Mouse (Mus musculus) midbrain, embryonic 13.5 days (tissue): ENCODE measurements around the gene Map3k19. TPM values are rescaled to one million over a fixed set of nuclear protein-coding genes. Genes with fewer than 3 reads are reported as not detected.

ENCODE experiments used
- ATAC-seq: fragments of 200-750 bp; cut with Nextera tagmentation; 2 replicates; pipeline ENCODE4 v1.8.0; 2017; ENCODE audit warnings: mild to moderate bottlenecking, moderate TSS enrichment, moderate library complexity
- H3K27ac ChIP-seq: fragments of 300-500 bp; sonication (generic); 2 replicates; pipeline ENCODE4 v1.5.1; 2015; ENCODE audit warnings: inconsistent platforms, mild to moderate bottlenecking, moderate library complexity
- H3K27me3 ChIP-seq: fragments of 300-500 bp; sonication (generic); 2 replicates; pipeline ENCODE4 v1.6.1; 2015; ENCODE audit warnings: mild to moderate bottlenecking, inconsistent platforms
- H3K36me3 ChIP-seq: fragments of 300-500 bp; sonication (generic); 2 replicates; pipeline ENCODE4 v1.6.1; 2015; ENCODE audit warnings: mild to moderate bottlenecking, inconsistent platforms
- H3K4me1 ChIP-seq: fragments of 300-500 bp; sonication (generic); replicated peaks from 2 replicates; pipeline ENCODE4 v1.6.1; 2015; ENCODE audit warnings: inconsistent platforms
- H3K4me2 ChIP-seq: fragments of 300-500 bp; sonication (generic); replicated peaks from 2 replicates; pipeline ENCODE4 v1.6.1; 2015; ENCODE audit warnings: moderate library complexity, mild to moderate bottlenecking, inconsistent platforms
- H3K4me3 ChIP-seq: fragments of 300-500 bp; sonication (generic); replicated peaks from 2 replicates; pipeline ENCODE4 v1.5.1; 2015; ENCODE audit warnings: mild to moderate bottlenecking, inconsistent platforms
- H3K9ac ChIP-seq: fragments of 300-500 bp; sonication (generic); replicated peaks from 2 replicates; pipeline ENCODE4 v1.6.1; 2015; ENCODE audit warnings: mild to moderate bottlenecking, inconsistent platforms
- H3K9me3 ChIP-seq: fragments of 300-500 bp; sonication (generic); 2 replicates; pipeline ENCODE4 v1.6.1; 2016; ENCODE audit warnings: mild to moderate bottlenecking, inconsistent platforms
- WGBS: fragments of 180-500 bp; shearing (Covaris S2); methylation state at CpG from one replicate; pipeline ENCODE4 v1.1.7; 2015; 5-methylcytosine and 5-hydroxymethylcytosine counted together
- polyA plus RNA-seq: library from polyadenylated mRNA; unstranded; fragments of >200 nt; fragmentation: Nextera tagmentation; extraction: Ambion mirVana; gene quantifications from 2 replicates; pipeline ENCODE4 v1.2.1, GENCODE M21; 2015

Gene Map3k19
- polyA plus RNA-seq, 1 experiment from 2014 or later, result 0.17 TPM

DNA sequence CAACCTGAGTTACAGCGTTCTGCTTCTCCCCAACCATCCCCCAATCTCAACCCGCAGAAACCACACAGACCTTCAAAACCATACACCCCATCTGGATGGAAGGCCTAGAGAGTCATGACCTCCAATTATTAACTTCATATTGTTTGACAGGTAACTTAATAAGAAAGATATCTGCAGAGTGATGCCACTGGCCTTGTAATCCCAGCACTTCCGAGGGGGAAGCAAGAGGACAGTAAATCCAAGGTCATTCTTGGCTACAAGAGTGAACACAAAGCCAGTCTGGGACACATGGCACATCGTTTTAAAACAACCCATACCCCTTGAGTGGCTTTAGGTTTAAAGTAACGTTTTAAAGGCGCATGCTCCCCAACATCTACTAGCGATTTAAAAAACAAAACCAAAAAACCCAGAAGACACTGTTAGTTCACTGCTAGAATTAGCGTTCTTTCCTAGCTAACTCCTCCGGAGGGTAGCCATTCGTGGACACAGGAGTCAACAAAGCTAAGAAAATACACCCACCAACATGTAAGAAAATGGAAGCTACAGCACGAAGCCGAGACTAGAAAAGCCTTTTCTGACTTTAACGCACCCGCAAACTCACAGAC lies 81.5 kb downstream of the Map3k19 start:
- peak; percentile 5 for ATAC-seq
- H3K36me3 ChIP-seq, result 0 out of 2 replicates have a peak, but pooled peaks cover 3% of the 10 kb centered on the region
- H3K4me1 ChIP-seq, result peaks cover 34% of the 10 kb centered on the region
- 1% methylated on average over 14 of the region's 14 CpGs for WGBS
- H3K27me3 ChIP-seq, result no peaks in the 10 kb centered on the region
- H3K4me2 ChIP-seq, result peak overlapping the region; percentile 83
- peak overlapping the region; percentile 75 for H3K9ac ChIP-seq
- no peaks in the 10 kb centered on the region for H3K9me3 ChIP-seq
- peak overlapping the region; percentile 94 for H3K27ac ChIP-seq
- peak overlapping the region; percentile 84 for H3K4me3 ChIP-seq

DNA sequence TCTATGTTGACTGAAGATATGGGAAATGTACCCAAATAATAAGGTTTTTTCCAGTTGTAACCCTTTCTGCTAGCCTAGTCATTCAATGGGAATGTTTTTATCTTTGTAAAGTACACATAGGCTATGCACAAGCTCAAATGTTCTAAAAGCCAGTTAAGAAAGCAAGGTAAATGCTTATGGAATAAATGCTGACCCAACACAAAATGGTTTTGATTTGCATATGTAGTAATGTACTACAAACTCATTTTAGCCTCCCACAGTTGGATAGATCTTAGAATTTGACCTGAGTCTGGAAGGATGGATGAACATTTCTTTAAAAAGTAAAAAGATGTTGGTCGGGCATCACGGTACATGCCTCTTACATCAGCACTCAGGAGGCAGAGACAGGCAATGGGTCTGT lies 88.1 kb downstream of the Map3k19 start:
- Histone ChIP-seq H3K27me3 (no peaks in the 10 kb centered on the region), H3K27ac (no peak overlapping the region), H3K36me3 (0 out of 2 replicates have a peak, but pooled peaks cover 2% of the 10 kb centered on the region), H3K4me3 (no peak overlapping the region), H3K9ac (no peak overlapping the region), H3K4me1 (no peaks in the 10 kb centered on the region), H3K4me2 (no peak overlapping the region), H3K9me3 (no peaks in the 10 kb centered on the region)
- WGBS, result 87% methylated on average over 2 of the region's 2 CpGs
- ATAC-seq, result no peak

DNA sequence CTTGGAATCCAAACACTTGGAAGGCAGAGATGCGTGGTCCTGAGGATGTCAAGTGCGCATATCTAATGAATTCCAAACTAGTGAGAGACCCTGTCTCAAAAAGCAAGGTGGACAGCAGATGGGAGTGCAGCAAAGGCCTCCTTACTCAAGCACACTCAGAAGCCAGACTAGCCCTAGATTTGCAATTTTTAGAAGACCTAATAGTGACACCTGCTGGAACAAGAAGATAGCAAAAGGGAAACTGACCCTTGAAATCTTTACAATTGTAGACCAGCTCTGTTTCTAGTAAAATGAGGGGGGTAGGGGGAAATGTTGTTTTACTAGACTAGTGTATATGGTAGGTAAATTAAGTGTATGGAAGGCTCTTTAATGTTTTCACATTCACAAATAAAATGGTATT lies 89.4 kb downstream of the Map3k19 start:
- H3K4me2 ChIP-seq, result no peak overlapping the region
- no peaks in the 10 kb centered on the region for H3K36me3 ChIP-seq
- no peaks in the 10 kb centered on the region for H3K9me3 ChIP-seq
- 56% methylated on average over 2 of the region's 2 CpGs for WGBS
- H3K9ac ChIP-seq, result no peak overlapping the region
- H3K27me3 ChIP-seq, result no peaks in the 10 kb centered on the region
- H3K27ac ChIP-seq, result no peak overlapping the region
- H3K4me3 ChIP-seq, result no peak overlapping the region
- no peak for ATAC-seq
- H3K4me1 ChIP-seq, result no peaks in the 10 kb centered on the region

Other genes with a start within 250 kb of the Map3k19 start
- 59.8 and 65.8 TPM in 2 replicates for gene Tmem163, start 175.5 kb downstream of the Map3k19 start, polyA plus RNA-seq
- gene Acmsd, start 125.6 kb downstream of the Map3k19 start, polyA plus RNA-seq, result 0.09 and 0.22 TPM in 2 replicates
- 132 and 134 TPM in 2 replicates for gene Ccnt2, start 80.9 kb downstream of the Map3k19 start, polyA plus RNA-seq
- 22.7 and 23.6 TPM in 2 replicates for gene Rab3gap1, start 13.7 kb upstream of the Map3k19 start, polyA plus RNA-seq
- gene Zranb3, start 248.0 kb upstream of the Map3k19 start, polyA plus RNA-seq, result 6.1 and 6.2 TPM in 2 replicates
- gene R3hdm1, start 248.3 kb upstream of the Map3k19 start, polyA plus RNA-seq, result 108 and 115 TPM in 2 replicates